In genomic region chr5:62483521-62483920, GRCm38 (mm10) we compare ENCODE assay signal across 10 mouse cellular contexts.
A peak's percentile ranks its signal among the peaks of the same experiment; 100 is the strongest.
DNase-seq lines count a peak whose midpoint lies in the region; ATAC-seq lines count a peak whose summit lies in the region.
"Had no signal": no experiment of that assay in that cellular context is flagged by ENCODE, and none has a peak within 500 bp of the region (broad histone marks: within the 10 kb centered on the region; RNA-seq: fewer than 3 reads in every experiment).

No protein-coding gene starts in this region.

- intact Hi-C loops in gastrocnemius, postnatal 36 days (cut with DNase I) = no loop called here

- H3K4me2 ChIP-seq in neural tube, embryonic 11.5 days (ENCODE audit: low read depth) = no peak overlapping the region
- no peak overlapping the region for H3K4me2 ChIP-seq in forebrain, embryonic 12.5 days
- H3K4me2 ChIP-seq: limb, embryonic 15.5 days had no signal

- WGBS in neural tube, embryonic 11.5 days = 40% methylated on average over 5 of the region's 5 CpGs
- 45% methylated on average over 5 of the region's 5 CpGs for WGBS in forebrain, embryonic 12.5 days

- H3K36me3 ChIP-seq in neural tube, embryonic 11.5 days (ENCODE audit: control insufficient read depth, insufficient read depth, low read length) = no peaks in the 10 kb centered on the region
- no peaks in the 10 kb centered on the region for H3K36me3 ChIP-seq in forebrain, embryonic 12.5 days (replicated peaks)
- H3K36me3 ChIP-seq: limb, embryonic 15.5 days had no signal

- H3K27me3 ChIP-seq in neural tube, embryonic 11.5 days (ENCODE audit: control insufficient read depth, insufficient read depth, low read length) = no peaks in the 10 kb centered on the region
- no peaks in the 10 kb centered on the region for H3K27me3 ChIP-seq in forebrain, embryonic 12.5 days
- H3K27me3 ChIP-seq: limb, embryonic 15.5 days had no signal

- H3K9me3 ChIP-seq in neural tube, embryonic 11.5 days (ENCODE audit: control insufficient read depth, low read length) = no peaks in the 10 kb centered on the region
- no peaks in the 10 kb centered on the region for H3K9me3 ChIP-seq in forebrain, embryonic 12.5 days
- H3K9me3 ChIP-seq: limb, embryonic 15.5 days had no signal

- ATAC-seq in neural tube, embryonic 11.5 days (ENCODE audit: insufficient read depth, low FRiP score, low TSS enrichment) = no peak
- ATAC-seq in forebrain, embryonic 12.5 days (ENCODE audit: low FRiP score) = no peak

- H3K27ac ChIP-seq in neural tube, embryonic 11.5 days (ENCODE audit: low read depth, low read length) = no peak overlapping the region
- no peak overlapping the region for H3K27ac ChIP-seq in forebrain, embryonic 12.5 days
- H3K27ac ChIP-seq: limb, embryonic 15.5 days had no signal

- peak; percentile 20 to 36 for DNase-seq in gastrocnemius, postnatal 4 days (ENCODE audit: low spot score in 2 of 2)
- DNase-seq in gastrocnemius, postnatal 36 days = no peak
- DNase-seq in ovary, postnatal 14 days (ENCODE audit: low spot score) = peak; percentile 19
- no peak for DNase-seq in ovary, postnatal 10 days (ENCODE audit: low spot score)
- peak; percentile 27 for DNase-seq in embryo, embryonic 9.5 days (ENCODE audit: extremely low spot score)
- DNase-seq in neural tube, embryonic 11.5 days (ENCODE audit: low spot score) = peak; percentile 42
- no peak for DNase-seq in right cerebral cortex, postnatal 25 days

- no peaks in the 10 kb centered on the region for H3K4me1 ChIP-seq in neural tube, embryonic 11.5 days (ENCODE audit: control insufficient read depth, insufficient read depth, low read length)
- H3K4me1 ChIP-seq in forebrain, embryonic 12.5 days = no peaks in the 10 kb centered on the region
- H3K4me1 ChIP-seq: limb, embryonic 15.5 days had no signal

- H3K4me3 ChIP-seq in neural tube, embryonic 11.5 days (ENCODE audit: low read depth, low read length) = no peak overlapping the region
- no peak overlapping the region for H3K4me3 ChIP-seq in forebrain, embryonic 12.5 days (replicated peaks)
- H3K4me3 ChIP-seq: erythroblast, embryonic 14.5 days; limb, embryonic 15.5 days had no signal

- no peak overlapping the region for H3K9ac ChIP-seq in neural tube, embryonic 11.5 days (ENCODE audit: low read length)
- H3K9ac ChIP-seq in forebrain, embryonic 12.5 days = no peak overlapping the region
- H3K9ac ChIP-seq: limb, embryonic 15.5 days had no signal

Comparison
In these comparisons a context has a peak if more than half of its experiments do, and no peak if none do; other contexts are left out.
1. DNase-seq: peak in gastrocnemius, postnatal 4 days (2 of 2), ovary, postnatal 14 days (single experiment), embryo, embryonic 9.5 days (single experiment) and neural tube, embryonic 11.5 days (single experiment); none in gastrocnemius, postnatal 36 days (0 of 2), ovary, postnatal 10 days (single experiment) and right cerebral cortex, postnatal 25 days (single experiment).